Mouse (Mus musculus) ES-E14 (cell line): Measurements from ENCODE around the gene Klhdc3. TPM values are rescaled to one million over a fixed set of nuclear protein-coding genes. Genes with fewer than 3 reads are reported as not detected.

ENCODE experiments used
- DNase-seq: peaks from one replicate; pipeline ENCODE4 v3.0.0-alpha.2; 2013; ENCODE audit warnings: low read depth, low spot score
- H3K27ac ChIP-seq: 2 replicates; pipeline ENCODE4 v1.5.1; 2012; ENCODE audit warnings: low read depth, mild to moderate bottlenecking, low read length, moderate library complexity, mixed read lengths; ENCODE audit not compliant: poor library complexity, insufficient read depth, severe bottlenecking
- H3K36me3 ChIP-seq: 2 replicates; pipeline ENCODE4 v1.6.1; 2012; ENCODE audit warnings: mild to moderate bottlenecking, low read length, moderate library complexity, mixed read lengths; ENCODE audit not compliant: control insufficient read depth, poor library complexity, insufficient read depth, severe bottlenecking
- H3K4me1 ChIP-seq, 2 experiments: fragments of 150-350 bp in 1 of 2; sonication (generic) in 1 of 2; 2 replicates each; pipeline ENCODE4 v1.6.1; 2012; ENCODE audit warnings: low read length in 2 of 2, mild to moderate bottlenecking in 1 of 2, mixed read lengths in 1 of 2; ENCODE audit not compliant: control insufficient read depth in 2 of 2, insufficient read depth in 2 of 2, poor library complexity in 1 of 2
- H3K4me3 ChIP-seq, 2 experiments: fragments of 150-350 bp in 1 of 2; sonication (generic) in 1 of 2; 2 replicates each; pipeline ENCODE4 v1.5.1; 2012; ENCODE audit warnings: low read length in 2 of 2, low read depth in 1 of 2, mild to moderate bottlenecking in 1 of 2, mixed read lengths in 1 of 2; ENCODE audit not compliant: insufficient read depth in 1 of 2, poor library complexity in 1 of 2, severe bottlenecking in 1 of 2
- H3K9ac ChIP-seq: 2 replicates; pipeline ENCODE4 v1.6.1; 2012; ENCODE audit warnings: low read depth, mild to moderate bottlenecking, low read length, mixed read lengths; ENCODE audit not compliant: poor library complexity, insufficient read depth, severe bottlenecking
- H3K9me3 ChIP-seq: fragments of 150-350 bp; sonication (generic); 2 replicates; pipeline ENCODE4 v1.6.1; 2012; ENCODE audit warnings: low read depth, mild to moderate bottlenecking, low read length; ENCODE audit not compliant: control insufficient read depth, insufficient read depth
- CHD2 ChIP-seq: IDR thresholded peaks from 2 replicates; pipeline ENCODE4 v1.6.1; 2014; ENCODE audit warnings: mild to moderate bottlenecking, low read depth, low read length, inconsistent platforms
- HCFC1 ChIP-seq: IDR thresholded peaks from 2 replicates; pipeline ENCODE4 v1.6.1; 2012; ENCODE audit warnings: low read length, inconsistent platforms, borderline replicate concordance; ENCODE audit not compliant: insufficient read depth
- MAFK ChIP-seq: IDR thresholded peaks from 2 replicates; pipeline ENCODE4 v1.6.1; 2014; ENCODE audit warnings: mild to moderate bottlenecking, low read depth, low read length, inconsistent platforms; ENCODE audit not compliant: insufficient read depth
- ZC3H11A ChIP-seq: IDR thresholded peaks from 2 replicates; pipeline ENCODE4 v1.6.1; 2012; ENCODE audit warnings: low read depth, mild to moderate bottlenecking, inconsistent platforms, low read length, borderline replicate concordance
- ZNF384 ChIP-seq: IDR thresholded peaks from 2 replicates; pipeline ENCODE4 v1.6.1; 2012; ENCODE audit warnings: low read depth, low read length, inconsistent platforms
- in situ Hi-C, 2 experiments: fragments of 600-800 bp; cut with MboI; formaldehyde crosslinking; loops; one replicate each; pipeline ENCODE4 v1.15.1; 2025; ENCODE audit warnings: low sequenced_read_pairs in 2 of 2, inconsistent platforms in 1 of 2; ENCODE audit not compliant: unreplicated experiment in 2 of 2
- total RNA-seq: library from RNA; depleted of rRNA; stranded (reverse); fragments of 300-350 nt; gene quantifications from 2 replicates; pipeline ENCODE4 v1.2.3, GENCODE M21; 2012

The Klhdc3 gene
- total RNA-seq, 1 experiment: 65.1 TPM

GRCm38 (mm10) chr17:46685913-46686312 is 5.2 kb upstream of the Klhdc3 start:
- H3K4me1 ChIP-seq: peaks cover 7 to 18% of the 10 kb centered on the region in 2 experiments; a peak in 2 of 4 replicates
- in situ Hi-C loops: no loop called here
- TF ChIP-seq ZC3H11A (no peak), MAFK (no peak), HCFC1 (no peak), CHD2 (no peak), ZNF384 (no peak)
- H3K9ac ChIP-seq: no peak overlapping the region
- H3K4me3 ChIP-seq: no peak overlapping the region
- no peaks in the 10 kb centered on the region for H3K9me3 ChIP-seq
- peaks cover 47% of the 10 kb centered on the region for H3K36me3 ChIP-seq
- no peak overlapping the region for H3K27ac ChIP-seq
- no peak for DNase-seq

DNA sequence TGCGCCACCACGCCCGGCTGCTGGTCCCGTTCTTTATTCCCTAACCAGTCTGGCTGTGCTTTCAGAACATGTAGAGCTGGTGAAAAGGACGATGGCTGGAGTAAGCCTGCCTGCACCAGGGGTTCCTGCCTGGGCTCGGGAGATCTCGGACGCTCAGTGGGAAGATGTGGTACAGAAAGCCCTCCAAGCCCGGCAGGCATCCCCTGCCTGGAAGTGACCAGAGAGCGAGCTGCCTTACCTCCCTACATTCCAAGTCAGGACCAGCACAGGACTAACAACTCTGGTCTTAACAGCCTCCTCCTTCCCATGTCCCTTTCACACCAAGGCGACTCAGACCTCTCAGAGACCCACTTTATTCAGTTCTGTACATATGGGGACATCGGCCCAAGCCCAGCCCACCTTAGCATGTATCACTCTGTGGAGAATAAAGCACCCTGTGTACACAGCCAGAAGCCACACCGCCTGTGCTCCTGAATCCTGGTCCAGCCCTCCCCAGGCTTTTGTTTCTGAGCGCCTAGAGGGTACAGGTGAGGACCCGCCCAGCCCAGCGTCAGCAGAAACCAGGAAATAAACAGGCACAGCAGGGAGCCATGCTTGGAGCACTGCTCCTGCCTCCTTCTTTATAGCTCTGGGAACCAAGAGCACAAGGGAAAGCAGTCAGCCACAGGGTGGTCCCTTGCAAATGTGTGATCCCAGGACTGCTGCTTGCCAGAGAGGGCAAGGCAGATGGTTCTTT is 2.1 kb upstream of the Klhdc3 start:
- no peak for TF ChIP-seq ZC3H11A
- no peak for TF ChIP-seq MAFK
- Histone ChIP-seq H3K4me3 (peak overlapping the region in 1 of 2 experiments; percentile 10; a peak in 1 of 4 replicates), H3K9me3 (no peaks in the 10 kb centered on the region), H3K27ac (peak overlapping the region; percentile 59), H3K9ac (no peak overlapping the region), H3K4me1 (peaks cover 17 to 30% of the 10 kb centered on the region in 2 experiments; a peak in 3 of 4 replicates), H3K36me3 (peaks cover 48% of the 10 kb centered on the region)
- DNase-seq: peak; percentile 91
- in situ Hi-C loops: no loop called here

GRCm38 (mm10) chr17:46681466-46682118 is 878 bp upstream of the Klhdc3 start:
- in situ Hi-C loops: no loop called here
- no peak for TF ChIP-seq MAFK
- TF ChIP-seq CHD2: no peak
- TF ChIP-seq ZNF384: no peak
- no peak for TF ChIP-seq ZC3H11A
- TF ChIP-seq HCFC1: no peak
- DNase-seq: no peak
- Histone ChIP-seq H3K27ac (peak overlapping the region; percentile 64), H3K9ac (peak overlapping the region; percentile 84), H3K4me3 (peak overlapping the region; percentile 78 to 92), H3K36me3 (peaks cover 49% of the 10 kb centered on the region), H3K4me1 (peaks cover 17 to 37% of the 10 kb centered on the region in 2 experiments; a peak in 3 of 4 replicates), H3K9me3 (no peaks in the 10 kb centered on the region)

GRCm38 (mm10) chr17:46679843-46680759 is 613 bp downstream of the Klhdc3 start:
- no peaks in the 10 kb centered on the region for H3K9me3 ChIP-seq
- in situ Hi-C loops: no loop called here
- H3K4me1 ChIP-seq: peaks cover 22 to 45% of the 10 kb centered on the region in 2 experiments
- H3K9ac ChIP-seq: peak overlapping the region; percentile 92
- TF ChIP-seq MAFK: no peak
- no peak for TF ChIP-seq CHD2
- no peak for TF ChIP-seq ZC3H11A
- no peak for TF ChIP-seq ZNF384
- TF ChIP-seq HCFC1: no peak
- DNase-seq: peak; percentile 31
- H3K4me3 ChIP-seq: peak overlapping the region; percentile 95 to 98
- H3K36me3 ChIP-seq: peaks cover 43% of the 10 kb centered on the region
- peak overlapping the region; percentile 94 for H3K27ac ChIP-seq
